Mouse (Mus musculus) limb, embryonic 10.5 days (tissue): ENCODE measurements around the gene Slc17a9. TPM values are rescaled to one million over a fixed set of nuclear protein-coding genes. Genes with fewer than 3 reads are reported as not detected.

Experiments used
- DNase-seq: peaks from one replicate; pipeline ENCODE4 v3.0.0-alpha.2; 2017; ENCODE audit warnings: low spot score
- H3K27ac ChIP-seq: fragments of 300-500 bp; sonication (generic); 2 replicates; pipeline ENCODE4 v1.5.1; 2016; ENCODE audit warnings: mild to moderate bottlenecking
- H3K27me3 ChIP-seq: fragments of 300-500 bp; sonication (generic); 2 replicates; pipeline ENCODE4 v1.6.1; 2016; ENCODE audit warnings: low read depth, mild to moderate bottlenecking; ENCODE audit not compliant: poor library complexity, severe bottlenecking
- H3K36me3 ChIP-seq: fragments of 300-500 bp; sonication (generic); 2 replicates; pipeline ENCODE4 v1.6.1; 2016; ENCODE audit warnings: mild to moderate bottlenecking, moderate library complexity
- H3K4me1 ChIP-seq: fragments of 300-500 bp; sonication (generic); 2 replicates; pipeline ENCODE4 v1.6.1; 2016
- H3K4me3 ChIP-seq: fragments of 300-500 bp; sonication (generic); 2 replicates; pipeline ENCODE4 v1.5.1; 2016; ENCODE audit warnings: mild to moderate bottlenecking, moderate library complexity
- H3K9me3 ChIP-seq: fragments of 300-500 bp; sonication (generic); replicated peaks from 2 replicates; pipeline ENCODE4 v1.6.1; 2016; ENCODE audit warnings: mild to moderate bottlenecking
- WGBS: fragments of 180-500 bp; shearing (Covaris S2); methylation state at CpG from one replicate; pipeline ENCODE4 v1.1.7; 2016; 5-methylcytosine and 5-hydroxymethylcytosine counted together
- polyA plus RNA-seq: library from polyadenylated mRNA; unstranded; fragments of >200 nt; fragmentation: Nextera tagmentation; extraction: Ambion mirVana; gene quantifications from 2 replicates; pipeline ENCODE4 v1.2.1, GENCODE M21; 2016

The Slc17a9 gene
- polyA plus RNA-seq, 1 experiment from 2014 or later, result 0.73 TPM

GRCm38 (mm10) chr2:180779226-180780104 is 54.4 kb downstream of the Slc17a9 start:
- peak; percentile 69 for DNase-seq
- WGBS, result 25% methylated on average over 12 of the region's 12 CpGs
- H3K4me1 ChIP-seq, result peaks cover 12% of the 10 kb centered on the region
- no peak overlapping the region for H3K4me3 ChIP-seq
- H3K36me3 ChIP-seq, result no peaks in the 10 kb centered on the region
- peaks cover 76% of the 10 kb centered on the region for H3K27me3 ChIP-seq
- H3K27ac ChIP-seq, result no peak overlapping the region
- H3K9me3 ChIP-seq, result no peaks in the 10 kb centered on the region

- DNase-seq, result no peak
- no peaks in the 10 kb centered on the region for H3K9me3 ChIP-seq
- peaks cover 12% of the 10 kb centered on the region for H3K4me1 ChIP-seq
- H3K4me3 ChIP-seq, result no peak overlapping the region
- H3K36me3 ChIP-seq, result no peaks in the 10 kb centered on the region
- H3K27me3 ChIP-seq, result peaks cover 68% of the 10 kb centered on the region
- 12% methylated on average over 2 of the region's 2 CpGs for WGBS
- H3K27ac ChIP-seq, result no peak overlapping the region
Observed at GRCm38 (mm10) chr2:180780282-180780681, 55.2 kb downstream of the Slc17a9 start.

- H3K9me3 ChIP-seq, result no peaks in the 10 kb centered on the region
- H3K27ac ChIP-seq, result no peak overlapping the region
- DNase-seq, result peak; percentile 57
- H3K27me3 ChIP-seq, result peaks cover 47% of the 10 kb centered on the region
- no peaks in the 10 kb centered on the region for H3K36me3 ChIP-seq
- H3K4me1 ChIP-seq, result no peaks in the 10 kb centered on the region
- H3K4me3 ChIP-seq, result no peak overlapping the region
Observed at GRCm38 (mm10) chr2:180786732-180787131, 61.7 kb downstream of the Slc17a9 start.

GRCm38 (mm10) chr2:180787566-180788232 is 62.6 kb downstream of the Slc17a9 start:
- no peaks in the 10 kb centered on the region for H3K4me1 ChIP-seq
- H3K36me3 ChIP-seq, result no peaks in the 10 kb centered on the region
- H3K4me3 ChIP-seq, result no peak overlapping the region
- H3K27me3 ChIP-seq, result peaks cover 42% of the 10 kb centered on the region
- no peaks in the 10 kb centered on the region for H3K9me3 ChIP-seq
- DNase-seq, result no peak
- 86% methylated on average over 13 of the region's 13 CpGs for WGBS
- no peak overlapping the region for H3K27ac ChIP-seq

GRCm38 (mm10) chr2:180788386-180788785 is 63.3 kb downstream of the Slc17a9 start:
- peaks cover 42% of the 10 kb centered on the region for H3K27me3 ChIP-seq
- no peak overlapping the region for H3K4me3 ChIP-seq
- no peaks in the 10 kb centered on the region for H3K36me3 ChIP-seq
- DNase-seq, result no peak
- WGBS, result 25% methylated on average over 2 of the region's 2 CpGs
- no peaks in the 10 kb centered on the region for H3K9me3 ChIP-seq
- no peak overlapping the region for H3K27ac ChIP-seq
- H3K4me1 ChIP-seq, result no peaks in the 10 kb centered on the region

- WGBS, result 18% methylated on average over 6 of the region's 7 CpGs
- H3K27ac ChIP-seq, result no peak overlapping the region
- no peak overlapping the region for H3K4me3 ChIP-seq
Observed at GRCm38 (mm10) chr2:180788843-180789242, 63.8 kb downstream of the Slc17a9 start.

GRCm38 (mm10) chr2:180791674-180792073 is 66.6 kb downstream of the Slc17a9 start:
- 48% methylated on average over 4 of the region's 4 CpGs for WGBS
- DNase-seq, result peak; percentile 58

More at GRCm38 (mm10) chr2:180788843-180789242, 63.8 kb downstream of the Slc17a9 start:
- no peaks in the 10 kb centered on the region for H3K9me3 ChIP-seq
- no peaks in the 10 kb centered on the region for H3K4me1 ChIP-seq
- H3K36me3 ChIP-seq, result no peaks in the 10 kb centered on the region
- H3K27me3 ChIP-seq, result peaks cover 42% of the 10 kb centered on the region
- DNase-seq, result no peak

More at GRCm38 (mm10) chr2:180791674-180792073, 66.6 kb downstream of the Slc17a9 start:
- H3K36me3 ChIP-seq, result no peaks in the 10 kb centered on the region
- H3K27ac ChIP-seq, result no peak overlapping the region
- H3K9me3 ChIP-seq, result no peaks in the 10 kb centered on the region
- H3K4me1 ChIP-seq, result peaks cover 11% of the 10 kb centered on the region; the same call in 1 of the 2 replicates
- no peak overlapping the region for H3K4me3 ChIP-seq
- H3K27me3 ChIP-seq, result peaks cover 42% of the 10 kb centered on the region

Other genes with a start within 250 kb of the Slc17a9 start
- 0.11 and 0.28 TPM in 2 replicates for gene Ntsr1, start 225.3 kb upstream of the Slc17a9 start, polyA plus RNA-seq
- gene Mrgbp, start 144.0 kb upstream of the Slc17a9 start, polyA plus RNA-seq, result 33.8 and 38.3 TPM in 2 replicates
- gene Ogfr, start 136.0 kb upstream of the Slc17a9 start, polyA plus RNA-seq, result 107 and 112 TPM in 2 replicates
- 4.0 and 30.1 TPM in 2 replicates for gene Col9a3, start 127.5 kb upstream of the Slc17a9 start, polyA plus RNA-seq
- 0.16 and 0.19 TPM in 2 replicates for gene Tcfl5, start 82.6 kb upstream of the Slc17a9 start, polyA plus RNA-seq
- gene Dido1, start 15.3 kb upstream of the Slc17a9 start, polyA plus RNA-seq, result 33.7 and 40.0 TPM in 2 replicates
- 44.8 and 53.4 TPM in 2 replicates for gene Gid8, start 15.1 kb upstream of the Slc17a9 start, polyA plus RNA-seq
- not detected in 2 replicates for gene Bhlhe23, start 51.6 kb downstream of the Slc17a9 start, polyA plus RNA-seq
- 76.4 and 77.8 TPM in 2 replicates for gene Ythdf1, start 195.7 kb downstream of the Slc17a9 start, polyA plus RNA-seq
- not detected in 2 replicates for gene Birc7, start 203.8 kb downstream of the Slc17a9 start, polyA plus RNA-seq
- gene Nkain4, start 229.4 kb downstream of the Slc17a9 start, polyA plus RNA-seq, result 2.7 and 4.4 TPM in 2 replicates
- 75.7 and 101 TPM in 2 replicates for gene Arfgap1, start 242.0 kb downstream of the Slc17a9 start, polyA plus RNA-seq